Mouse (Mus musculus): ENCODE measurements at regions not wholly inside any gene's neighbourhood (a gene's known extent, or its start where the extent isn't known, plus 50 kb on each side); places are given as distances from the start of the nearest gene placed in this dataset.

GRCm38 (mm10) chr13:73116822-73117632 is 143.3 kb upstream of the Irx4 start:
- TF ChIP-seq EP300 (IDR thresholded peaks at IDR 0.05; ENCODE audit: low read depth), result no peak
- TF ChIP-seq CTCF (IDR thresholded peaks at IDR 0.05; ENCODE audit: low read depth), result no peak
